Mouse (Mus musculus): ENCODE measurements around the gene Bglap2.
"Not testable (repeated sequence)": the region's sequence is repeated elsewhere in the genome, so short reads cannot be mapped to it uniquely, and the experiment has no call there.

Bglap2 gene

GRCm38 (mm10) chr3:88378599-88378998 is at the start of gene Bglap2:
Gene Bglap2, minus strand, starts transcription at chr3:88378699.
- not testable (repeated sequence) for DNase-seq (ENCODE audit: low spot score)

- no peak for DNase-seq (ENCODE audit: low spot score)
These were observed 48.9 kb upstream of the Bglap2 start for GRCm38 (mm10) chr3:88427342-88427905.

DNA sequence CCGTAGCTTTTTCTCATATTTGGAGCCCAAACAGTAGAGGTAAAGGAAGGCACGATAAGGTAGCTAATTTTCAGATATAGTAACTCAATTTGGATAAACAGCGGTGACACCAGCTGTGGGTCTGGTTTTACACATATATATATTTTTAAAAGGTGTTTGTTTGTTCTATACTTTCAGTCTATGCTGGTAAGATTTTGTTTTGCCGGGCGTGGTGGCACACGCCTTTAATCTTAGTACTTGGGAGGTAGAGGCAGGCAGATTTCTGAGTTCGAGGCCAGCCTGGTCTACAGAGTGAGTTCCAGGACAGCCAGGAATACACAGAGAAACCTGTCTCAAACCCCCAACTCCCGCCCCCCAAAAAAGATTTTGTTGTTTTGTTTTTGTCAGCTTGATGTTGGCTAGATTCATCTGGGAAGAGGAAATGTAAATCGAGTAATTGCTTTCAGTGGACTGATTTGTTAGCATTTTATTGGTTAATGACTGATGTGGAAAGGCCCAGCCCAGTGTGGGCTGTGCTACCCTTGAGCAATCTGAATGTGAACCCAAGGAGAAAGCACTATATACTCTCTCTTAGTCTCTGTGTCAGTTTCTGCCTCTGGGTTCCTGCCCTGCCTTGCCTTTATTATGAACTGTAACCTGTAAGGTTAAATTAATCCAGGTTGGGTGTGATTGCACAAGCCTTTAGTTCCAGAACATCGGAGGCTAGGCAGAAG is 47.4 kb upstream of the Bglap2 start:
- DNase-seq (ENCODE audit: low spot score), result no peak

- no peak for DNase-seq (ENCODE audit: low spot score)
These were observed 46.8 kb upstream of the Bglap2 start for GRCm38 (mm10) chr3:88425330-88425689.

GRCm38 (mm10) chr3:88424605-88425329 is 46.3 kb upstream of the Bglap2 start, which contains the start of gene Slc25a44:
Gene Slc25a44, minus strand, starts transcription at chr3:88425139.
- peak; percentile 89 for DNase-seq (ENCODE audit: low spot score)

- no peak for DNase-seq (ENCODE audit: low spot score)
These were observed 43.7 kb upstream of the Bglap2 start for GRCm38 (mm10) chr3:88422020-88422720.

- no peak for DNase-seq (ENCODE audit: low spot score)
These were observed 42.3 kb upstream of the Bglap2 start for GRCm38 (mm10) chr3:88420771-88421170.

GRCm38 (mm10) chr3:88418016-88418415 is 39.5 kb upstream of the Bglap2 start:
- no peak for DNase-seq (ENCODE audit: low spot score)

DNA sequence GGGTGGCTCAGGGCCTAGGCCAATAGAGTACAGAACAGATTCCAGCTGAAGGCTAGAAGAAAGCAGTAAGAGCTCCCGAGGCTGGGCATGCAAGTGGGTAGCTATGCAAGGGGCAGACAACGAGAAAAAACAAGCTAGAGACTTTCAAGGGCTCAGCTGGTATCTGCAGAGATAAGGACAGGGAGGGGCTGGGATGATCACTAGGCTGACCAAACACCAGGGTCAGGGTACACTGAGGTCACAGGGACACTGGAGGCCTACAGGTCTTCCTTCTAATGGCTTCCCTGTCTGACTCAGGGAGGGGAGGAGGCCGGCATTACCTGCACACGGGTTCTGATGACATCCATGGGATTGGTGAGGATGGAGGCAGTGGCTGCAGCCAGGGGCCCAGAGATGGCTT is 37.2 kb upstream of the Bglap2 start:
- no peak for DNase-seq (ENCODE audit: low spot score)

DNA sequence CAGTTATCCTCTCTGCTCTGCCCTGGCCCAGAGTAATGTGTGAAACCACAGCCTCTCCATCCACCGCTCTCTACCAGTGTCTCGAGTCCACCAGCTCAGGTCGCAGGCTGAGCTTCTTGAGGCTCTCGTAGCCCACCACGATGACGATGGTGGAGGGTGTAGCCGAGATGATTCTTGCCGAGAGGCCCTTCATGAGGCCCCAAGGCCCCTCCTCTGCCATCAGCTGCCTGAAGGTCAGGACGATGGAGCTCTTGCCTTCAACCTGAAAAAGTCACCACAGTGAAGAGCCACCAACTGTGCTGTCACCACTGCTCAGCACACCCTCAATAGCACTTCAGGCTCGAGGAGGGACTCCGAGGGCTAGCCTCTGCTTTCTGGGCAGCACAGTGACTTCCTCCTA is 34.1 kb upstream of the Bglap2 start:
- DNase-seq (ENCODE audit: low spot score), result no peak

DNA sequence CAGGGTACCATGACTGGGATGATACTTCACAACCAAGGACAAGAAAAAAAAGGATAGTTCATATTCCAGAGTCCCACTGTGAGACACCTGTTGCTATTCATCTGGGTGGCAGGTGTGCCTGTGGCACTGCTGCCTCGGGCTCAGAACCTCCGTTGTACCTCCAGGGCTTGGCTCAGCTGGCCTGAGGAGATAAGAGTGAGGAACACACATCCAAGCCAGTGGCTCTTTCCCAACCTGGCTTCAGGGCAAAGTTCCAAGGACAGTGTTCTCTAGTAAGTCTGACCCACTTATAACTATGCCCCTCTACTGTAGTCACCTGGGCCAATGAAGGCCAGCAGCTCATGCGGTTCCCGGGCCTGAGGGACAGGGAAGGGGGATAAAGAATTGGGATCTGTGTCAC is 33.2 kb upstream of the Bglap2 start:
- no peak for DNase-seq (ENCODE audit: low spot score)

- DNase-seq (ENCODE audit: low spot score), result no peak
These were observed 32.1 kb upstream of the Bglap2 start for GRCm38 (mm10) chr3:88410645-88411031.

GRCm38 (mm10) chr3:88409741-88410644 is 31.5 kb upstream of the Bglap2 start, which contains the start of gene Pmf1:
Gene Pmf1, minus strand, starts transcription at chr3:88410331.
- DNase-seq (ENCODE audit: low spot score), result peak; percentile 82

DNA sequence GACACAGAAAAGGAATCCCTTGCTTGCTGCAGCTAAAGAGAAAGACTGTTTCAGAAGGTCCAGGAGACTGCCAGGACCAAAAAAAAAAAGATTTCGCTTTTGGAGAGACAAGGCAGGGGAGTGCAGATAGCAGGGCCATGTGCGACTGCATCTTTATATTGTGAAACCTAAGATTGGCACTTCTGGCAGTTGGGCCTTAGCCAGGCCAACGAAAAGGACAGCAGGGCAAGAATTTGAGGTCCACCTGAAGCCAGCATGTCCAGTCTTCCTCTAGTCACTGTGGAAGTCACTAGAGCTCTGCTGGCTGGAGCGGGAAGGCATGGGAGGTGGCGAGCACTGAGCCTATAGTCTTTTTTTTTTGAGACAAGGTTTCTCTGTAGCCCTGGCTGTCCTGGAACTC is 30.5 kb upstream of the Bglap2 start:
- no peak for DNase-seq (ENCODE audit: low spot score)

DNA sequence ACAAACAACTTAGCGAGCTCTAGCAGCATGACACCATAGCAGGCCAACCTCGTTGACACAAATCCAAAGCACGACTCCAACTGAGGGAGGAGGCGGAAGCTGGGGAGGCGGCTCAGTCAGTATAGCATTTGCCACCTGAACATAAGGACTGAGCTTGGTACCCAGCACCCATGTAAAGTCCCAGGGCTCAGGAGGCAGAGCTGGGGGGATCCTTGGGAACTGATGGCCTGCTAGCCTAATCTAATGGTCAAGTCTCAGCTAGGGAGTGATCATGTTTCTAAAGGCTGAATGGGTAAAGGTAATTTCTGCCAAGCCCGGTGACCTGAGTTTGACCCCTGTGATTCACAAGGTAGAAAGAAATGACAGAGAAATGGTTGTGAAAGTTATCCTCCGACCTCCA is 29.0 kb upstream of the Bglap2 start:
- DNase-seq (ENCODE audit: low spot score), result no peak

DNA sequence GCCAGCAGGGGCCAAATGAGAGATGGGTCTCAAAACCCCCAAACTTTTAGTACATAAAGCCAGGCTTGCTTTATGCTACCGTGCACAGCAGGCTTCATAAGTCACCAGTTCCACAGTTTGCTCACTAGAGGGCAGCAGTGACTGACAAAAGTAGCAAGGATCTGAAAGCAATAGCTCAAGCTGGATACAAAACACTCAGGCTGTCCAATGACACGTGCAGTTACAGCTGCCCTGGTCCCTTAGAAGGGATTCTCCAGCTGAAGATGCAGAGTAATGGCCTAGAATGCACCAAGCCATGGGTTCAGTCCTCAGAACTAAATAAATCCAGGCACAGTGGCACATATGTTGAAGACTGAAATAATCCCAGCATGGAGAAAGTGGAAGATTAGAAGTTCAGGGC is 28.6 kb upstream of the Bglap2 start:
- DNase-seq (ENCODE audit: low spot score), result peak; percentile 46

DNA sequence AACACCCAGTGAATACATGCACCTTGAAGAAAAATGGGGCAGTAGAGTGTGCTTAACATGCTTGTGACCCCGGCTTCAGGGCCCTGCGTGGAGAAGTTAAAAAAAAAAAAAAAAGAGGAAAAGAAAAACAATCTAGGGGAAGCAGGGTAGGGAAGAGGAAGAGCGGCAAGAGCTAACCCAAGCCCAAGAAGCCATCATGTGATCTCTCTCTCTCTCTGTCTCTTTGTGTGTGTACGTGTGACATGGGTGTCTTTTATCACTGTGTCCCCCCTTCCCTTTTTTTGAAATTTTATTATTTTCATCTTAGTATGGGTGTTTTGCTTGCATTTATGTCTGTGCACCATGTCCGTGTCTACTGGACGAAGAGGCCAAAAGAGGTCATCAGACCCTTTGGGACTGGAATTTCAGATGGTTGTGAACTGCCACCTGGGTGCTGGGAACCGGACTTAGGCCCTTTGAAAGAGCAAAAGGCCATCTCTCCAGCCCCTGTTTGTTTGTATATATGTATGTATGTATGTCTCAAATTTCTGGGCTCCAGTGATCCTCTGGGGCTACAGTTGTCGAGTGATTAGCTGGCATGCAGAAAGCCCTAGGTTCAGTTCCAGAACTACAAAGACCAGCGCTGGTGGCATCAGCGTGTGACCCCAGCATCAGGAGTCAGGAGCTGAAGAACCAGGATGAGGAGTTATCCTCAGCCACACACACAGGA is 25.2 kb upstream of the Bglap2 start:
- no peak for DNase-seq (ENCODE audit: low spot score)

- no peak for DNase-seq (ENCODE audit: low spot score)
These were observed 20.2 kb upstream of the Bglap2 start for GRCm38 (mm10) chr3:88398666-88399065.

DNA sequence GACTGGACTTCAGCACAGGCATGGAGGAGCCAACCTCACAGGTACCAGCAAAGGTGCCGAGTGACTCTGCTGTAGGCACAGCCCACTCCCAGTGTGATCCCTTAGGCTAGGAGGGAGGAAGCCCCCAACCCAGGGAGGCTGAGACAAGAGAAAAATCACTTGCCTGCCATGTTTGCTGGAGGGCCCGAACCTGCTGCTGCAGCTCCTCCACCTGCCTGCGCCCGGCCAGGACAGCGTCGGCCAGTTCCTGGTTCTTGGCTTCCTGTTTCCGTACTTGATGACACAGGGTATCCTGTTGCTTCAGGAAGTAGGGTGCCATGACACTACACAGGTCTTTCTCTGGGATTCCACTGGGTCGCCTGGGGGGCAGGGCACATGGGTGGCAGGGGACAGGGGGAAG is 17.2 kb upstream of the Bglap2 start:
- no peak for DNase-seq (ENCODE audit: low spot score)

DNA sequence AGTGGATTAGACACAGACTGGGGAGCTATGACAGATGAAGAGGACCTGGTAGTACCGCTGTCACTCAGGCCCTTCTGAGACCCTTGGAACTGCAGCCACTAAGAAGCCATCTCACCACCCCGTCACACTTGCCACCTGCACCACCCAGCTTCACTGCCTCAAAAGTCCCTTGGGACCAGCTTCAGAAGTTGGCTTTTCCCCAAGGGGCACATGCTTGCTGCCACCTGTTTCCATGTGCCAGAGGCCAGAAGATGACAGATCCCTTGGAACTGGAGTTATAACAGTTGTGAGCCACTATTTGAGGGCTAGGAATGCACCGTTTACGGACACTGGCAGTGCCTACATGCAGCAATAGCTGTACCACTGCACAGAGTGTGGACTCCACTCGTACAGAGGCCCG is 16.8 kb upstream of the Bglap2 start:
- DNase-seq (ENCODE audit: low spot score), result no peak

DNA sequence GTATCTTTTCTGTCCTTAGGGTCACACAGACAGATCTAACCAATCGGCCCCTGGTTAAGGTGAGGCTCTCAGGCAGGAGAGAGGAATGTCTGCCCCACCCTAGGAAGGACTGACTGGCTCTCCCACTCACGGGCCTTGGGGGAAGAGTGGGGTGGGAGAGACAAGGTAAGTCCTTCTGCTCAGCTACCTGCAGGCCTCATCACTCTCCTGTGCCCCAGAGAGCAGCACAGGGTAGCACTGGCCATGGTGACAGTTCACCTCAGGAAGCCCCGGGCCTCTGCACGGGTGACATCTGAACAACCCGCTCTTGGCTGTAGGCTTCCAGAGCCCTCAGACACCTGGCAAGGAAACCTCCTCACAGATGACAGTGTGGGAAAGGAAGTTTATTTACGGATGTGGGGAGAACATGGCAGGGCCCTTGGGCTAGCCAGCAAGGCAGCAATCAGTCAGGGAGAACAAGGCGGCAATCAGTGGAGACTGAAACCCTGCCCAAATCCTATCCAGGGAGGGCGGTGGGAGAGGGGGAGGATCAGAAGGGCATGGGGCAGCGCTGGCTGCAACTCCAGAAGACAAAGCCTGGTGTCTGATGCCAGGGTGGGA is 15.4 kb upstream of the Bglap2 start:
- no peak for DNase-seq (ENCODE audit: low spot score)

Data from urinary bladder, postnatal 25 days (tissue).